Mouse (Mus musculus): ENCODE measurements around the gene Cdc27. TPM values are rescaled to one million over a fixed set of nuclear protein-coding genes. Genes with fewer than 3 reads are reported as not detected.
"Not testable (repeated sequence)": the region's sequence is repeated elsewhere in the genome, so short reads cannot be mapped to it uniquely, and the experiment has no call there.

Gene Cdc27
- polyA plus RNA-seq, 1 experiment from 2014 or later: 18.4 TPM

- ATAC-seq: peak; percentile 77
Observed at GRCm38 (mm10) chr11:104549438-104550405, 698 bp downstream of the Cdc27 start.

GRCm38 (mm10) chr11:104547502-104547901, 2.9 kb downstream of the Cdc27 start:
- no peak for ATAC-seq

More at GRCm38 (mm10) chr11:104549438-104550405, 698 bp downstream of the Cdc27 start:
- H3K4me2 ChIP-seq (replicated peaks; ENCODE audit: low read depth, low read length): peak overlapping the region; percentile 58
- peak overlapping the region; percentile 81 for H3K4me3 ChIP-seq (ENCODE audit: low read depth, low read length)
- WGBS: under 1% methylated on average over 49 of the region's 53 CpGs
- H3K27ac ChIP-seq (ENCODE audit: low read length): peak overlapping the region; percentile 93
- peaks cover 3% of the 10 kb centered on the region; the same call in 1 of the 2 replicates for H3K4me1 ChIP-seq (ENCODE audit: insufficient read depth, low read depth, low read length)
- H3K9ac ChIP-seq (replicated peaks; ENCODE audit: low read depth): peak overlapping the region; percentile 97
- peak; percentile 84 for DNase-seq (ENCODE audit: low spot score)
- H3K27me3 ChIP-seq (replicated peaks; ENCODE audit: insufficient read depth, low read length): no peaks in the 10 kb centered on the region
- TF ChIP-seq EP300 (IDR thresholded peaks at IDR 0.05): no peak
- TF ChIP-seq CTCF (IDR thresholded peaks at IDR 0.05): no peak
- no peaks in the 10 kb centered on the region for H3K36me3 ChIP-seq (ENCODE audit: insufficient read depth, low read length)
- no peaks in the 10 kb centered on the region for H3K9me3 ChIP-seq (ENCODE audit: low read length)

GRCm38 (mm10) chr11:104544507-104544906, 5.9 kb downstream of the Cdc27 start:
- no peaks in the 10 kb centered on the region for H3K9me3 ChIP-seq (ENCODE audit: low read length)
- H3K36me3 ChIP-seq (ENCODE audit: insufficient read depth, low read length): no peaks in the 10 kb centered on the region
- DNase-seq (ENCODE audit: low spot score): no peak
- no peak for ATAC-seq
- H3K4me1 ChIP-seq (ENCODE audit: insufficient read depth, low read depth, low read length): peaks cover 3% of the 10 kb centered on the region; the same call in 1 of the 2 replicates
- H3K9ac ChIP-seq (replicated peaks; ENCODE audit: low read depth): no peak overlapping the region
- H3K27me3 ChIP-seq (replicated peaks; ENCODE audit: insufficient read depth, low read length): no peaks in the 10 kb centered on the region
- TF ChIP-seq CTCF (IDR thresholded peaks at IDR 0.05) (no peak), EP300 (IDR thresholded peaks at IDR 0.05) (no peak)
- no peak overlapping the region for H3K4me3 ChIP-seq (ENCODE audit: low read depth, low read length)
- WGBS: 55% methylated on average over 2 of the region's 2 CpGs
- no peak overlapping the region for H3K4me2 ChIP-seq (replicated peaks; ENCODE audit: low read depth, low read length)
- H3K27ac ChIP-seq (ENCODE audit: low read length): no peak overlapping the region

More at GRCm38 (mm10) chr11:104547502-104547901, 2.9 kb downstream of the Cdc27 start:
- Histone ChIP-seq H3K9ac (replicated peaks; ENCODE audit: low read depth) (no peak overlapping the region), H3K27ac (ENCODE audit: low read length) (no peak overlapping the region), H3K4me1 (ENCODE audit: insufficient read depth, low read depth, low read length) (peaks cover 3% of the 10 kb centered on the region; the same call in 1 of the 2 replicates), H3K9me3 (ENCODE audit: low read length) (no peaks in the 10 kb centered on the region), H3K4me3 (ENCODE audit: low read depth, low read length) (no peak overlapping the region), H3K27me3 (replicated peaks; ENCODE audit: insufficient read depth, low read length) (no peaks in the 10 kb centered on the region), H3K4me2 (replicated peaks; ENCODE audit: low read depth, low read length) (no peak overlapping the region), H3K36me3 (ENCODE audit: insufficient read depth, low read length) (no peaks in the 10 kb centered on the region)
- WGBS: 71% methylated on average over 3 of the region's 3 CpGs
- no peak for DNase-seq (ENCODE audit: low spot score)
- TF ChIP-seq CTCF (IDR thresholded peaks at IDR 0.05) (no peak), EP300 (IDR thresholded peaks at IDR 0.05) (no peak)

- not testable (repeated sequence) for H3K9ac ChIP-seq (replicated peaks; ENCODE audit: low read depth); H3K9me3 ChIP-seq (ENCODE audit: low read length); H3K4me1 ChIP-seq (ENCODE audit: insufficient read depth, low read depth, low read length); H3K27me3 ChIP-seq (replicated peaks; ENCODE audit: insufficient read depth, low read length); ATAC-seq; H3K4me3 ChIP-seq (ENCODE audit: low read depth, low read length); H3K27ac ChIP-seq (ENCODE audit: low read length); H3K36me3 ChIP-seq (ENCODE audit: insufficient read depth, low read length); H3K4me2 ChIP-seq (replicated peaks; ENCODE audit: low read depth, low read length); DNase-seq (ENCODE audit: low spot score)
- WGBS: 87% methylated on average over 2 of the region's 2 CpGs
Observed at GRCm38 (mm10) chr11:104543337-104543736, 7.1 kb downstream of the Cdc27 start.

GRCm38 (mm10) chr11:104539811-104540210, 10.6 kb downstream of the Cdc27 start:
- H3K4me3 ChIP-seq (ENCODE audit: low read depth, low read length): no peak overlapping the region
- no peak for DNase-seq (ENCODE audit: low spot score)
- H3K4me2 ChIP-seq (replicated peaks; ENCODE audit: low read depth, low read length): no peak overlapping the region
- no peaks in the 10 kb centered on the region for H3K4me1 ChIP-seq (ENCODE audit: insufficient read depth, low read depth, low read length)
- no peaks in the 10 kb centered on the region for H3K9me3 ChIP-seq (ENCODE audit: low read length)
- no peak overlapping the region for H3K9ac ChIP-seq (replicated peaks; ENCODE audit: low read depth)
- ATAC-seq: no peak
- no peaks in the 10 kb centered on the region for H3K36me3 ChIP-seq (ENCODE audit: insufficient read depth, low read length)
- no peak overlapping the region for H3K27ac ChIP-seq (ENCODE audit: low read length)
- 92% methylated on average over 5 of the region's 5 CpGs for WGBS
- no peak for TF ChIP-seq EP300 (IDR thresholded peaks at IDR 0.05)
- no peak for TF ChIP-seq CTCF (IDR thresholded peaks at IDR 0.05)
- no peaks in the 10 kb centered on the region for H3K27me3 ChIP-seq (replicated peaks; ENCODE audit: insufficient read depth, low read length)

GRCm38 (mm10) chr11:104537945-104538555, 12.4 kb downstream of the Cdc27 start:
- Histone ChIP-seq H3K36me3 (ENCODE audit: insufficient read depth, low read length) (peaks cover 10% of the 10 kb centered on the region; the same call in 1 of the 2 replicates), H3K4me3 (ENCODE audit: low read depth, low read length) (no peak overlapping the region)
- 99% methylated on average over 2 of the region's 2 CpGs for WGBS

More at GRCm38 (mm10) chr11:104537945-104538555, 12.4 kb downstream of the Cdc27 start:
- ATAC-seq (no peak), DNase-seq (ENCODE audit: low spot score) (no peak)
- Histone ChIP-seq H3K27ac (ENCODE audit: low read length) (no peak overlapping the region), H3K27me3 (replicated peaks; ENCODE audit: insufficient read depth, low read length) (no peaks in the 10 kb centered on the region), H3K4me2 (replicated peaks; ENCODE audit: low read depth, low read length) (no peak overlapping the region), H3K9me3 (ENCODE audit: low read length) (no peaks in the 10 kb centered on the region), H3K4me1 (ENCODE audit: insufficient read depth, low read depth, low read length) (no peaks in the 10 kb centered on the region), H3K9ac (replicated peaks; ENCODE audit: low read depth) (no peak overlapping the region)
- TF ChIP-seq EP300 (IDR thresholded peaks at IDR 0.05): no peak
- no peak for TF ChIP-seq CTCF (IDR thresholded peaks at IDR 0.05)

Data from lung, postnatal 0 days (tissue).